Mouse (Mus musculus) stomach, embryonic 15.5 days (tissue): ENCODE results near the gene Ksr1. TPM values are rescaled to one million over a fixed set of nuclear protein-coding genes. Genes with fewer than 3 reads are reported as not detected.

Experiments used
- ATAC-seq: fragments of 200-750 bp; cut with Nextera tagmentation; 2 replicates; pipeline ENCODE4 v1.8.0; 2017; ENCODE audit warnings: low read depth, moderate number of reproducible peaks, moderate TSS enrichment; ENCODE audit not compliant: insufficient read depth, low FRiP score
- H3K27ac ChIP-seq: fragments of 300-500 bp; sonication (generic); 2 replicates; pipeline ENCODE4 v1.5.1; 2015; ENCODE audit warnings: mild to moderate bottlenecking, inconsistent platforms
- H3K27me3 ChIP-seq: fragments of 300-500 bp; sonication (generic); replicated peaks from 2 replicates; pipeline ENCODE4 v1.6.1; 2015; ENCODE audit warnings: inconsistent platforms
- H3K36me3 ChIP-seq: fragments of 300-500 bp; sonication (generic); 2 replicates; pipeline ENCODE4 v1.6.1; 2015; ENCODE audit warnings: inconsistent platforms
- H3K4me1 ChIP-seq: fragments of 300-500 bp; sonication (generic); 2 replicates; pipeline ENCODE4 v1.6.1; 2015; ENCODE audit warnings: inconsistent platforms
- H3K4me2 ChIP-seq: fragments of 300-500 bp; sonication (generic); 2 replicates; pipeline ENCODE4 v1.6.1; 2015; ENCODE audit warnings: mild to moderate bottlenecking, inconsistent platforms
- H3K4me3 ChIP-seq: fragments of 300-500 bp; sonication (generic); replicated peaks from 2 replicates; pipeline ENCODE4 v1.5.1; 2015; ENCODE audit warnings: inconsistent platforms
- H3K9ac ChIP-seq: fragments of 300-500 bp; sonication (generic); 2 replicates; pipeline ENCODE4 v1.6.1; 2015; ENCODE audit warnings: inconsistent platforms
- H3K9me3 ChIP-seq: fragments of 300-500 bp; sonication (generic); 2 replicates; pipeline ENCODE4 v1.6.1; 2016; ENCODE audit warnings: inconsistent platforms
- WGBS: fragments of 180-500 bp; shearing (Covaris S2); methylation state at CpG from one replicate; pipeline ENCODE4 v1.1.7; 2015; 5-methylcytosine and 5-hydroxymethylcytosine counted together
- polyA plus RNA-seq: library from polyadenylated mRNA; unstranded; fragments of >200 nt; fragmentation: Nextera tagmentation; extraction: Ambion mirVana; gene quantifications from 2 replicates; pipeline ENCODE4 v1.2.1, GENCODE M21; 2015

Gene Ksr1
- polyA plus RNA-seq, 1 experiment from 2014 or later: 2.8 TPM

GRCm38 (mm10) chr11:79116665-79117064, 29.5 kb downstream of the Ksr1 start:
- Histone ChIP-seq H3K36me3 (no peaks in the 10 kb centered on the region), H3K4me1 (peaks cover 26% of the 10 kb centered on the region; the same call in 1 of the 2 replicates), H3K9ac (no peak overlapping the region), H3K27me3 (no peaks in the 10 kb centered on the region), H3K4me3 (no peak overlapping the region), H3K27ac (no peak overlapping the region), H3K4me2 (no peak overlapping the region), H3K9me3 (no peaks in the 10 kb centered on the region)
- WGBS: 47% methylated on average over 9 of the region's 9 CpGs
- no peak for ATAC-seq

GRCm38 (mm10) chr11:79115659-79116058, 30.5 kb downstream of the Ksr1 start:
- WGBS: 71% methylated on average over 8 of the region's 8 CpGs
- no peak overlapping the region for H3K4me3 ChIP-seq
- no peaks in the 10 kb centered on the region for H3K36me3 ChIP-seq
- no peak overlapping the region for H3K4me2 ChIP-seq
- H3K27me3 ChIP-seq: no peaks in the 10 kb centered on the region
- H3K4me1 ChIP-seq: peaks cover 22% of the 10 kb centered on the region; the same call in 1 of the 2 replicates
- no peaks in the 10 kb centered on the region for H3K9me3 ChIP-seq
- ATAC-seq: no peak
- no peak overlapping the region for H3K9ac ChIP-seq
- no peak overlapping the region for H3K27ac ChIP-seq

GRCm38 (mm10) chr11:79114061-79114460, 32.1 kb downstream of the Ksr1 start:
- Histone ChIP-seq H3K27me3 (no peaks in the 10 kb centered on the region), H3K27ac (no peak overlapping the region), H3K4me3 (no peak overlapping the region), H3K9ac (no peak overlapping the region), H3K4me2 (no peak overlapping the region), H3K36me3 (no peaks in the 10 kb centered on the region), H3K4me1 (peaks cover 26% of the 10 kb centered on the region; the same call in 1 of the 2 replicates), H3K9me3 (no peaks in the 10 kb centered on the region)
- no peak for ATAC-seq
- WGBS: 78% methylated on average over 6 of the region's 6 CpGs

GRCm38 (mm10) chr11:79113397-79113796, 32.8 kb downstream of the Ksr1 start:
- Histone ChIP-seq H3K4me2 (no peak overlapping the region), H3K27ac (peak overlapping the region; percentile 68; the same call in 1 of the 2 replicates), H3K4me3 (no peak overlapping the region), H3K27me3 (no peaks in the 10 kb centered on the region), H3K9me3 (no peaks in the 10 kb centered on the region), H3K36me3 (no peaks in the 10 kb centered on the region), H3K4me1 (peaks cover 21% of the 10 kb centered on the region; the same call in 1 of the 2 replicates), H3K9ac (no peak overlapping the region)
- no peak for ATAC-seq
- 87% methylated on average over 4 of the region's 4 CpGs for WGBS

- no peaks in the 10 kb centered on the region for H3K9me3 ChIP-seq
- H3K4me1 ChIP-seq: peaks cover 21% of the 10 kb centered on the region; the same call in 1 of the 2 replicates
- no peaks in the 10 kb centered on the region for H3K36me3 ChIP-seq
- peak overlapping the region; percentile 12; the same call in 1 of the 2 replicates for H3K4me2 ChIP-seq
- H3K27me3 ChIP-seq: no peaks in the 10 kb centered on the region
- peak overlapping the region; percentile 68 for H3K27ac ChIP-seq
- H3K4me3 ChIP-seq: no peak overlapping the region
- WGBS: 60% methylated on average over 19 of the region's 19 CpGs
- no peak overlapping the region for H3K9ac ChIP-seq
- ATAC-seq: peak; percentile 85
Observed at GRCm38 (mm10) chr11:79112559-79113302, 33.5 kb downstream of the Ksr1 start.

GRCm38 (mm10) chr11:79111864-79112558, 34.2 kb downstream of the Ksr1 start:
- 80% methylated on average over 10 of the region's 10 CpGs for WGBS
- peaks cover 21% of the 10 kb centered on the region; the same call in 1 of the 2 replicates for H3K4me1 ChIP-seq
- no peak overlapping the region for H3K4me3 ChIP-seq
- H3K4me2 ChIP-seq: peak overlapping the region; percentile 12; the same call in 1 of the 2 replicates
- H3K9ac ChIP-seq: no peak overlapping the region
- no peaks in the 10 kb centered on the region for H3K9me3 ChIP-seq
- peak; percentile 34; the same call in 1 of the 2 replicates for ATAC-seq
- H3K36me3 ChIP-seq: no peaks in the 10 kb centered on the region
- H3K27ac ChIP-seq: peak overlapping the region; percentile 68
- no peaks in the 10 kb centered on the region for H3K27me3 ChIP-seq

GRCm38 (mm10) chr11:79110446-79110845, 35.8 kb downstream of the Ksr1 start:
- 58% methylated on average over 4 of the region's 4 CpGs for WGBS

GRCm38 (mm10) chr11:79107934-79108333, 38.3 kb downstream of the Ksr1 start:
- Histone ChIP-seq H3K27ac (no peak overlapping the region), H3K27me3 (no peaks in the 10 kb centered on the region), H3K4me3 (no peak overlapping the region), H3K4me1 (peaks cover 39% of the 10 kb centered on the region), H3K9me3 (no peaks in the 10 kb centered on the region), H3K4me2 (no peak overlapping the region), H3K36me3 (no peaks in the 10 kb centered on the region), H3K9ac (no peak overlapping the region)
- 85% methylated on average over 11 of the region's 11 CpGs for WGBS
- ATAC-seq: no peak

More at GRCm38 (mm10) chr11:79110446-79110845, 35.8 kb downstream of the Ksr1 start:
- peaks cover 21% of the 10 kb centered on the region; the same call in 1 of the 2 replicates for H3K4me1 ChIP-seq
- no peak overlapping the region for H3K4me3 ChIP-seq
- H3K36me3 ChIP-seq: no peaks in the 10 kb centered on the region
- H3K27ac ChIP-seq: no peak overlapping the region
- no peak overlapping the region for H3K4me2 ChIP-seq
- H3K9ac ChIP-seq: no peak overlapping the region
- no peaks in the 10 kb centered on the region for H3K27me3 ChIP-seq
- no peaks in the 10 kb centered on the region for H3K9me3 ChIP-seq
- no peak for ATAC-seq

- peaks cover 32% of the 10 kb centered on the region for H3K4me1 ChIP-seq
- no peak overlapping the region for H3K27ac ChIP-seq
- H3K36me3 ChIP-seq: no peaks in the 10 kb centered on the region
- H3K9me3 ChIP-seq: no peaks in the 10 kb centered on the region
- no peak overlapping the region for H3K4me3 ChIP-seq
- H3K27me3 ChIP-seq: no peaks in the 10 kb centered on the region
- no peak overlapping the region for H3K9ac ChIP-seq
- H3K4me2 ChIP-seq: no peak overlapping the region
- ATAC-seq: no peak
- WGBS: 64% methylated on average over 6 of the region's 6 CpGs
Observed at GRCm38 (mm10) chr11:79104998-79105397, 41.2 kb downstream of the Ksr1 start.

GRCm38 (mm10) chr11:79104538-79104937, 41.7 kb downstream of the Ksr1 start:
- WGBS: 59% methylated on average over 6 of the region's 6 CpGs
- Histone ChIP-seq H3K27ac (no peak overlapping the region), H3K4me1 (peaks cover 31% of the 10 kb centered on the region), H3K36me3 (no peaks in the 10 kb centered on the region), H3K27me3 (no peaks in the 10 kb centered on the region), H3K4me2 (no peak overlapping the region), H3K4me3 (no peak overlapping the region), H3K9me3 (no peaks in the 10 kb centered on the region), H3K9ac (no peak overlapping the region)
- ATAC-seq: no peak

GRCm38 (mm10) chr11:79104096-79104495, 42.1 kb downstream of the Ksr1 start:
- no peaks in the 10 kb centered on the region for H3K36me3 ChIP-seq
- no peak overlapping the region for H3K4me3 ChIP-seq
- no peak overlapping the region for H3K4me2 ChIP-seq
- peaks cover 33% of the 10 kb centered on the region for H3K4me1 ChIP-seq
- H3K27me3 ChIP-seq: no peaks in the 10 kb centered on the region
- WGBS: 82% methylated on average over 11 of the region's 11 CpGs
- ATAC-seq: no peak
- H3K27ac ChIP-seq: no peak overlapping the region
- H3K9ac ChIP-seq: no peak overlapping the region
- no peaks in the 10 kb centered on the region for H3K9me3 ChIP-seq

- ATAC-seq: peak; percentile 74
- Histone ChIP-seq H3K4me2 (peak overlapping the region; percentile 33), H3K27me3 (no peaks in the 10 kb centered on the region), H3K27ac (0 out of 2 replicates have a peak overlapping the region, but pooled peaks have one; percentile 9), H3K9ac (no peak overlapping the region), H3K9me3 (no peaks in the 10 kb centered on the region), H3K4me1 (peaks cover 39% of the 10 kb centered on the region), H3K36me3 (no peaks in the 10 kb centered on the region), H3K4me3 (no peak overlapping the region)
- WGBS: 30% methylated on average over 5 of the region's 5 CpGs
Observed at GRCm38 (mm10) chr11:79103461-79103869, 42.7 kb downstream of the Ksr1 start.
